Mouse (Mus musculus) intestine, embryonic 14.5 days (tissue): ENCODE results near the gene Trp53inp2. TPM values are rescaled to one million over a fixed set of nuclear protein-coding genes. Genes with fewer than 3 reads are reported as not detected.

Source experiments
- microRNA counts: library from miRNA; unstranded; fragments of <30 nt; microRNA quantifications from one replicate; lab custom pipeline; 2016
- microRNA-seq: library from miRNA; unstranded; fragments of <30 nt; microRNA quantifications from one replicate; pipeline ENCODE4, GENCODE M21; 2016
- polyA plus RNA-seq: library from polyadenylated mRNA; unstranded; fragments of >200 nt; fragmentation: Nextera tagmentation; extraction: Ambion mirVana; gene quantifications from 2 replicates; pipeline ENCODE4 v1.2.1, GENCODE M21; 2014

The Trp53inp2 gene
- polyA plus RNA-seq, 1 experiment from 2014 or later = 17.6 TPM

MicroRNAs within 50 kb of the gene (microRNA counts, 519-probe panel; counts per million panel counts)
- microRNA mmu-miR-695 (lab: Ali Mortazavi, UCI) = 1,102 counts per million, percentile 4 among the panel's probes with 10 or more counts

Small RNA genes lying within 50 kb of the gene (microRNA-seq; reads per million reads assigned to microRNA genes)
- gene Mir695 = not detected

Other genes starting within 250 kb of the Trp53inp2 start
- 44.2 and 56.1 TPM in 2 replicates for gene Itch, start 247.6 kb upstream of the Trp53inp2 start, polyA plus RNA-seq
- 410 and 426 TPM in 2 replicates for gene Dynlrb1, start 144.5 kb upstream of the Trp53inp2 start, polyA plus RNA-seq
- gene Map1lc3a, start 104.8 kb upstream of the Trp53inp2 start, polyA plus RNA-seq = 180 and 203 TPM in 2 replicates
- 60.2 and 64.6 TPM in 2 replicates for gene Pigu, start 23.6 kb upstream of the Trp53inp2 start, polyA plus RNA-seq
- gene Ncoa6, start 92.8 kb downstream of the Trp53inp2 start, polyA plus RNA-seq = 27.9 and 28.3 TPM in 2 replicates
- 15.5 and 16.8 TPM in 2 replicates for gene Acss2, start 136.9 kb downstream of the Trp53inp2 start, polyA plus RNA-seq
- gene Ggt7, start 137.2 kb downstream of the Trp53inp2 start, polyA plus RNA-seq = 3.6 and 4.0 TPM in 2 replicates
- 46.1 and 49.6 TPM in 2 replicates for gene Gss, start 211.8 kb downstream of the Trp53inp2 start, polyA plus RNA-seq
- gene Myh7b, start 230.2 kb downstream of the Trp53inp2 start, polyA plus RNA-seq = 0.20 and 0.62 TPM in 2 replicates